Mouse (Mus musculus): ENCODE data around the gene Lgi4.

The Lgi4 gene

DNA sequence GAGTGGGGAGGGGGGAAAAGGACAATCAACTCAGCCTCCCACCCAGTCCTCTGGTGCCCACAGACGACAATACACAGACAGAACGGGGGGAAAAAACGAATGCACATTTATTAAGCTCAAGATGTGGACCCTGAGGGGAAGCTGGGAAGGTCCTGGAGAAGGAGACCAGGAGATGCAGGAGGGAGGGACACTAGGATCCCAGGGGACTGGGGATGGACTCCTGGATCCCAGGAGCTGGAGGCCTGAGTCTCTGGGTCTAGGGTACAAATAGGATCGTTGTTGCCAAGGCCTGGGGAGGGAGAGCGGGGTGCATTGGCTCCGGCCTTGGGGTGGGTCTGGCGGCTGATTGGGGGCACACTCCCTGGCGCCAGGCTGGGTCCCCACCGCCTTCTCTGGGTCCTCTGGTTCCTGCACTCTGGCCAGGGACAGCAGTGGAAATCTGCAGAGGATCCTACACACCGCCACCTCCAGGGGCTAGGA, 16.7 kb upstream of the Lgi4 start, which contains the start of gene Fxyd5:
Fxyd5 (minus strand) TSS at position 51 of the 480 bp plus-strand sequence.
- TF ChIP-seq GATA4 (IDR thresholded peaks at IDR 0.05; ENCODE audit: insufficient replicate concordance, low read length), result no peak

DNA sequence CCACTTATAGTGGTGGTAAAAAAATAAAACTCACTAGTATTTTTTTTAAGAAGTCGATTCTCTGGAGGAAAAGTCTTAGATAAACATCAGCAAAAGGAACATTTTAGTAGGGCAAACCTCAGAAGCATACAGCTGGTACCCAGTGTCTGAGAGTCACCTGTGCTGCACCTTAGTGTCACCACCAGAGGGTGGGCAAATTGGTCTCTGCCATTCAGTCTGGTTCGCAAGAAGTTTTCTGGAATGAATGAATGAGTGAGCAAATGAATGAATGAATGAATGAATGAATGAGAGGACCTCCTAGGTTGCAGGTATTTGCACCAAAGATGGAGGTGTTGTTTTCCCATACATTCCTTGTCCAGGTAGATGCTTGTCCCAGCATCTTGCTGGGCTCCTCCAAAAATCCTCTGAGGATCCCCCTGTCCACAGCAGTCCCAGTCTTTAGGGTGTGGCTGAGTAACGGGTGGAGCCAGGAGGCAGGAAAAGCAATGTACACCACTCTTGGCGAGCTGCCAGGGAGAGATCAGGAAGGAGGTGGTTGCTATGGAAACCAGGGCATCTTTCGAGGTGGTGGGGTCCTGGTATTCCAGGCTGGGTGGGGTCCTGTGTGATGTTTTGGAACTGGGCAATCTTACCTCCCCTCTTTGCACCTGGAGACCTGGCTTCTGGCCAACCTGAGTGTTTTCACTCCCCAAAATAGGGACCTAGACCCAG, 9.9 kb upstream of the Lgi4 start:
- no peak for TF ChIP-seq GATA4 (IDR thresholded peaks at IDR 0.05; ENCODE audit: insufficient replicate concordance, low read length)

DNA sequence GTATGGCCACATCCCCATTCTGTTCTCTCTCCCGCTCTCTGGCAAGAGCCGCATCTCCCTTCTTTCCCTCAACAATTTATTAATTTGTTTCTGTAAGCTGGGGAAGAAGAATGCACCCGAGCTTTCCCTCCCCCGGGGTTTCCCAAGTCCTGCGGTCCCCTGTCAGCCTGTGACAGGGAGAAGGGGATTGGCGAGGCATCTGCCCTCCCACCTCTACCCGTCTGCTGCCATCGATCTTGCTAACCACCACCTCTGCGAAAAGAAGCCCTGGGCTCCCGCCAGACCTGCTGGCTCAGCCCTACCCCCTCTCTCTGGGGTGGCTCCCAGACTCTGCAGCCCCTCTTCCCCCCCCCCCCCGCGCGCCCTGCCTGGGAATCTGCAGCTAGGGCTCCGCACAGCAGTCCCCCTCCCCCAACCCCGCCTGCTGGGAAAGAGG, 9.3 kb upstream of the Lgi4 start:
- no peak for TF ChIP-seq GATA4 (IDR thresholded peaks at IDR 0.05; ENCODE audit: insufficient replicate concordance, low read length)

DNA sequence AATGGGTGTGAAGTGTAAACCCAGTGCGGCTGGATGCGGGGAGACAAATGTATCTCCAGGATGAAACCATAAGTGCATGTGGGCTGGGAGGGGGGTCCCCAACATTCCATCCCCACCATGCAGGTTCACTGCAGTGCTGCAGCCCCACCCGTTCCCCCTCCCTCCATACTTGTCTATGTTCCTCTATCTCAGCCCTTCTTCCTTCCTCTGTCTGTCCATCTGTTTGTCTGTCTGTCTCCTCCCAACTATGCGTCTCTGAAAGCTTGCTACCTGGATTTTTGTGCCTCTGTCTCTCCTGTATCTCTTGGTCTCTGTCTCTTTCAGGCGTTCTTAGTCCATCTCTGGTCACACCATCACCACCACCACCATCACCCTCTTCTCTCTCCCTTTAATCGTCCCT, 8.7 kb upstream of the Lgi4 start:
- no peak for TF ChIP-seq GATA4 (IDR thresholded peaks at IDR 0.05; ENCODE audit: insufficient replicate concordance, low read length)

DNA sequence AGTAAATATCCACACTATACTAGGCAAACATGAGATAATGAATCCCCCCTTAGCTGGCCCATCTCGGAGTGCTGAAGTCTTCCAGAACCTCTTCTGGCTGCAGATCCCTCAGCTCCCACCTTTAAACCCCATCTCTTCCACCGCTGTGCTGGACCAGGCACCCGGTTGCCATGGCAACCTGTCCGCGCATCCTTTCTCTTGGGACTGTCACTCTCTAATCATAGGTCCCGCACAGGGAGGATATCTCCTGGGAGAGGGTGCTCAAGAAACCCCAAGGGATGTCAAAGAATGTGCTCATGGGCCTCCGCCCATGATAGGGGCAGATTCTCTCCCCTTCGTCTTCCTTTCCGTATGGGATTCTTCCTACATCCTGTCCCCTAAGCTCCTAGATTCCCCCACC, 8.2 kb upstream of the Lgi4 start:
- no peak for TF ChIP-seq GATA4 (IDR thresholded peaks at IDR 0.05; ENCODE audit: insufficient replicate concordance, low read length)

DNA sequence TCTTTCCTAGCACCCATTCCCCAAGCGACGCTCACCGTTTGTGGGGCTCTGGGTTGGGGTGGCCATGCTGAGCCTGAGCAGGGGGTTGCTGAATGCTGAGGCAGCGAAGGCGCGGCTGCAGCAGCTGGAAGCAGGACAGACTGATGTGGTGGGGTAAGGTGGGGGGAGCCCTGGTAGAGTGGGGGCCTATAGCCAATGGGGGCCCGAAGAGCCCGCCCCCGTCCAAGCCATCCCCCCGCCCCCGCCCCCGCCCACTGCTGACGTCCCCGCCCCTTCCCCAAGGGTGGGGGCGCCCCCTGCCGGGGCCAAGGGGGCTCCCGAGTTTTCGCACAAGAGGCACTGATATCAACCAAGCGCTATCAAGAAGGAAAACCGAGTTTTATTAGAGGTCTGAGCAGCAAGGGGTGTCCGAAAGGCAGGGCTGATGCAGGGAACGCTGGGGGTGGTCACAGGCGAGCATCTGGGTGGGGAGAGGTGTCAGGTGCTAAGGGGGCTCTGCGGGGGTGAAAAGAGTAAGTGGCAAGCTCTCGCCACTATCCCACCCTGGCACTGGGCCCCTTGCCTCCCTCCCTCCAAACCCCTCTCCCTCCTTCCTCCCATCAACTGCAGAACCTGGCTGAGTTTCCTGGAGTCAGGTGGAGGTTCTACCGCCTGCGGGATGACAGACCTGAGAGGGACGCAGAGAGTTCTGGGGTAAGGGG, 7.7 kb upstream of the Lgi4 start, which contains the start of gene Fxyd7:
Fxyd7 (minus strand) TSS at position 147 of the 701 bp plus-strand sequence.
- no peak for TF ChIP-seq GATA4 (IDR thresholded peaks at IDR 0.05; ENCODE audit: insufficient replicate concordance, low read length)

DNA sequence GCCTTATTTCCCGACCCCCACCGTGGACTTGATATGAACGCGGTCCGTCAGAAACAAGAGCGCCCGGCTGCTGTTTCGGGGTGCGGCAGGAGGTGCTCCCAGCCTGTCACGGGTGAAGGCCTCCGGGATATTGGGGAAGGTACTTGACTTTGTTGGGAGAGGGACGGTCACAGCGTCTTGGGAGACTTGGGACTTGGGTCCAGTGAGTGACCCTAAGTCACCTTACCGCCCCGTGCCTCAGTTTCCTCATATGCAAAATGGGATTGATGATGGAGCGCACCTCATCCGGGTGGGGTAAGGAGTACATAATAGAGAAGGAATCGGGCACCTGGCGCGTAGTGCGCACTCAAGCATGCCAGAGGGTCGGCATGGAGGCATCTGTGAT, 6.9 kb upstream of the Lgi4 start:
- no peak for TF ChIP-seq GATA4 (IDR thresholded peaks at IDR 0.05; ENCODE audit: insufficient replicate concordance, low read length)

DNA sequence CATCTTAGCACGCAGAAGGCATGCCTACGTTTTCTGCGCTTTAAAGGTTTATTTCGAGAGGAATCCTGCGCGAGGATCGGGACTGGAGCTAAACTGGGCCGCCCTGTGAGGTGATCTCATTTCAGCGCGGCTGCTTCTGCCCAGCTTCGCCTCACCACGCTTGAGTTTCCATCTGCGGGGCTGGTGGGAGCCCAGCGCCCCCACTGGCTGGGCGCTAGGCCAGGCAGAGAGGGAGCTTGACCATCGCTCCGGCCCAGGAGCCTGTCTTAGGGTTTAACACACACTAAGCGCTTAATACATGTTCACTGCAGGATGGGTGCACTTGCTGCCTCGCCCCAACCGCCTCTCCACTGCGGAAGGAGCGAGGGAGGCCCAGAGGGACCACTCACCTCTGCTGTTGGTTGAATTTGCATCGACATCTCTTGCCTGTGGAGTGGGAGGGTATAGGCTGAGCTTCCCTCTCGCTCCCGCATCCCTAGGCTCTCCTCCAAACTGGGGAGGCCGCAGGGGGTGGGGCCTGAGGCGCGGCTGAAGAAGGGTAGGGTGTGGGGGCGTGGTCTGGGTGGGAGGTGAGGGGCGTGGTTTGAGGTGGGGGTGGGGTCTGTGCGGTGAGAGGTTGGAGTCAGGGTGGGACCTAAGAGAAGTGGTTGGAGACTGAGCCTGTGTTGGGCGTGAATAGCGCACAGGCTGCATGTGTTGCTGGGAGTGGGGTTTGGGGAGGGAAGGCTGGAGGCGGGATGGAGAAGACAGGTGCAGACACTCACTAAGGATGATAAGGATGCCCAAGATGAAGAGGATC, 6.3 kb upstream of the Lgi4 start:
- TF ChIP-seq GATA4 (IDR thresholded peaks at IDR 0.05; ENCODE audit: insufficient replicate concordance, low read length), result no peak

DNA sequence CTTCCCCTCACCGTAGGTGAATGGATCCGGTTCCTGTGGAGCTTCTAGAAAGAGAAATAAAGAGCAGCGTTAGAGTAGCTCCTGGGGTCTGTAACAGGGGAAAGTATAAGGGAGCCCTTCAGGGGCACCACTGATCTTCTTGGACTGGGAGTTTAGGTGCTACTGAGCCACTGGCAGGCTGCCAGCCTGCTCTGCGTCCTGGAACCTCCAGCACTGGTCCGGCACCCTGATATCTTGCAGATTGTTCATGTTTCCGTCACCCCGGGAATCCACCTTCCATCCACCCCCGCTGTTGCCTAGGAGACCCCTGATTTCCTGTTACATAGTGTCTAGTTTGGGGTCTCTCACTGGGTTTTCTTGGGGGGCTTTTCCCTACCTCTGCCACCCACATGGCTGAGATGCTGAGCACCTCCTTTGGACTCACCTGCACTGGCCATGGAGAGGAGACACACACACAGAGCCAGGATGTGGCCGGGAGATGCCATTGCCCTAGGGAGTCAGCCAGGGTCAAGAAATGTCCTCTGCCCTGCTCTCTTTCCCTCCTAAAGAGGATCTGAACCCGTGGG, 5.2 kb upstream of the Lgi4 start:
- no peak for TF ChIP-seq GATA4 (IDR thresholded peaks at IDR 0.05; ENCODE audit: insufficient replicate concordance, low read length)

DNA sequence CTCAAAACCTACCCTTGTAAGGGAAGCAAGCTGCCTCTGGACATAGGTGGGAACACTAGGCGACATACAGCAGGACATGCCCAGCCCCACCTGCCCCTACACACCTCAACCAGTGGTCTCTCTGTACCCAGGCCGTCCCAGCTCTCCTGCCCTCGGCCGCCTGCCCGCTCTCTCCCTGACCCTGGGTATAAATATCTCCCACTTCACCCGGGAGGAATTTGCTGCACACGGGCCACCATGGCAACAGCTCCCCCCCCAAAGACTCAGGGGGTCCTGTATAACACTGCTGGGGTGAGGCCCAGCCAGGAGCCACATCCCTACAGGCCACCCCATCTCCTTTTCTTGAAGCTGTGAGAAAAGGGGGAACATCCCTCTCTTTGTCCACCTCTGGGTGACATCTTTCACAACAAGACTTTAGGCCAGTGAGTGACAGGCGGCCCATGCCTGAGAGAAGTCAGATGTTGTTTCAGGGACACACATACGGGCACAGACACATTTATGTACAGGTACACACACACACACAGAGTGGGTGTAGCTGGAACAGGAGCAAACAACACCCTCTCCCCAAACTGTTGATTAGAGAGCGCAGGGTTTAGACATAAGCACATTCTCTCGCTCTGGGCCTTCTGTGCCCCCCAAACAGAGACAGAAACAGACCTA, 4.4 kb upstream of the Lgi4 start:
- TF ChIP-seq GATA4 (IDR thresholded peaks at IDR 0.05; ENCODE audit: insufficient replicate concordance, low read length), result no peak

DNA sequence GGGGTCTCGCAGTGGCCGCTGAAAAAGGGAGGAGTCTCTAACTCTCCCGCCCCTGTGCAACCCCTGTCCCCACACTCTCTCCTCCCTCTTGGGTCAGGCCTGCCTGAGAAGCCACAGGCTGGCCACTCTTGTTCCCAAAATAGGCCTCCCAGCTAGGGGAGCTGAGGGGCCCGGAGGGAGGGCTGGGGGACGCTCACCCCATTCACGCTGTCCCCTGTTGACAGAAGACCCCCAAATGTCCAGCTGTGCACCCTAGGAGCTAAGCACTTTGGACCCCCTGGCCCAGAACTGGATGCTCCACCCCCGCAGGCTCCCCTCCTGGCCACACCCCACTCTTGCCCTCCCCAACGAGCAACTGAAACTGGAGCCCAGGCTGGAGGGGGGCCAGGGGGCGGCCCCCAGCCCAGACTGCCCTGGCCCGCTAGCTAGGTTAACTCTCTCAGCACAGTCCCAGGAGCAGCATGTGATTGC, 3.8 kb upstream of the Lgi4 start:
- TF ChIP-seq GATA4 (IDR thresholded peaks at IDR 0.05; ENCODE audit: insufficient replicate concordance, low read length), result no peak

DNA sequence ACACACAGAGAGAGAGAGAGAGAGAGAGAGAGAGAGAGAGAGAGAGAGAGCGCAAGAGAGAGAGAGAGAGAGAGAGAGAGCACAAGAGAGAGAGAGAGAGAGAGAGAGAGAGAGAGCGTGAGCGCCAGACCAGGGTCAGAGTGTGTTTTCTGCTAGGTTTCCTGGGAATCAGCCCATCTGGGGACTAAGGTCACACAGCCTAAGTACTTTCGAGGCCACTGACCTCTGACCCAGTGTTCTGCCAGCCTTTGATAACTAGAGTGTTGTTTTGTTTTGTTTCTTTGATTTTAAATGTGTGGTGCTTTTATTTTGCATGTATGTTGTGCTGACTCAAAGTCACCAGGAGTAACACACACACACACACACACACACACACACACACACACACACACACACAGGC, 3.3 kb upstream of the Lgi4 start:
- TF ChIP-seq GATA4 (IDR thresholded peaks at IDR 0.05; ENCODE audit: insufficient replicate concordance, low read length), result peak; percentile 96

DNA sequence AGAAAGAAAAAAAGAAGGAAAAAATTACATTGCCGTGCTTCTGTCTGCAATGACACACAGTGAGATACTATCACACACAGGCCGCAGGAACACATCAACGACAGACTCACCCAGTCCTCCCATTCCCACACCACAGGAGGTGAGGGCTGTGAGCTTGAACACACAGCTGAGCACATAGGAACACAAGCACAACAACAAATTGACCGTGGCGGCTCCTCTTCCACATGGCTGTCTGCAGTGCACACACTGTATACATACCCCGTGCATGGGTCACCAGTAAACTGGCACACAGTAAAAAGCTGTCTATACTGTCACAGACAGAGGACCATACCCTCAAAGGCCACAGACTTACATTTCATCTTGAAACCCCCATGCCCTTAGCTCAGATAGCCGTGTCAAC, 2.7 kb upstream of the Lgi4 start:
- no peak for TF ChIP-seq GATA4 (IDR thresholded peaks at IDR 0.05; ENCODE audit: insufficient replicate concordance, low read length)

DNA sequence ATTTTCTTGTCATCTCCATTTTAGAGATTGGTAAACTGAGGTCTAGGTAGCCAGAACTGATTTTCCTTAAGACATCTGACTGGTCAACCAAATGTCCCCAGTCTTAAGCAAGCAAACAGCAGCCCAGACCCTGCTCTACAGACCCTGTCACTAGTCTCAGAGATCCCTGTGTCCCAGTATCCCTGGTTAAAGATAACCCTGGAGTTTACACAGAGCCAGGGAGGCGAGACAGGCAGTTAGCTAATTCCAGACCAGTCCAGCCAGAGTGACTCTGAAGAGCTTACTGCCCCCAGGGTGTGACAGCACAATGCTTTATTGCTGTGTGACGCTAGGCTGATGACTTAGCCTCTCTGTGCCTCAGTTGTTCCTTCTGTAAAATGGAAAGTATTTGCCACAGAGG, 2.1 kb upstream of the Lgi4 start, which contains the start of gene Fxyd1:
Fxyd1 (minus strand) TSS at position 129 of the 400 bp plus-strand sequence.
- peak; percentile 35; the same call in 1 of the 2 replicates for TF ChIP-seq GATA4 (IDR thresholded peaks at IDR 0.05; ENCODE audit: insufficient replicate concordance, low read length)

All from liver, adult (tissue).